Mouse (Mus musculus) CH12.LX (cell line): ENCODE measurements at regions not wholly inside any gene's neighbourhood (a gene's known extent, or its start where the extent isn't known, plus 50 kb on each side); places are given as distances from the start of the nearest gene placed in this dataset.

ENCODE experiments used
- DNase-seq: peaks from one replicate; pipeline ENCODE4 v3.0.0-alpha.2; 2013; ENCODE audit errors: extremely low read depth
- H3K27ac ChIP-seq: 2 replicates; pipeline ENCODE4 v1.5.1; 2012; ENCODE audit warnings: low read depth, mild to moderate bottlenecking, control low read depth, moderate library complexity; ENCODE audit not compliant: insufficient read depth
- H3K27me3 ChIP-seq: replicated peaks from 2 replicates; pipeline ENCODE3; 2012; ENCODE audit warnings: inconsistent platforms
- H3K36me3 ChIP-seq, 2 experiments: replicated peaks in 1 of 2; 2 replicates each; pipeline versions ENCODE3 to v1.6.1; 2012; ENCODE audit warnings: inconsistent platforms in 1 of 2, low read length in 1 of 2, mild to moderate bottlenecking in 1 of 2, mixed read lengths in 1 of 2, moderate library complexity in 1 of 2; ENCODE audit not compliant: control insufficient read depth in 1 of 2, insufficient read depth in 1 of 2
- H3K4me1 ChIP-seq, 2 experiments: 2 replicates each; pipeline ENCODE4 v1.6.1; 2012; ENCODE audit warnings: inconsistent platforms in 1 of 2, moderate library complexity in 1 of 2; ENCODE audit not compliant: insufficient read depth in 2 of 2, control insufficient read depth in 1 of 2
- H3K4me2 ChIP-seq: 2 replicates; pipeline ENCODE4 v1.6.1; 2012; ENCODE audit warnings: low read depth, mild to moderate bottlenecking, control low read depth; ENCODE audit not compliant: poor library complexity, insufficient read depth, severe bottlenecking
- H3K4me3 ChIP-seq, 3 experiments: fragments of 150-350 bp in 1 of 3; sonication (generic) in 1 of 3; replicated peaks in 1 of 3; 2 replicates each; pipeline versions ENCODE3 to v1.5.1; 2011 to 2012; ENCODE audit warnings: low read depth in 2 of 3, low read length in 2 of 3, mild to moderate bottlenecking in 2 of 3, moderate library complexity in 2 of 3, control low read depth in 1 of 3, improper control_type of control experiment in 1 of 3, inconsistent platforms in 1 of 3, mixed read lengths in 1 of 3; ENCODE audit not compliant: poor library complexity in 1 of 3
- H3K79me2 ChIP-seq: replicated peaks from 2 replicates; pipeline ENCODE4 v1.6.1; 2012; ENCODE audit warnings: mild to moderate bottlenecking, moderate library complexity; ENCODE audit not compliant: control insufficient read depth, poor library complexity, insufficient read depth, severe bottlenecking; ENCODE audit errors: extremely low read depth
- H3K9ac ChIP-seq: 2 replicates; pipeline ENCODE4 v1.6.1; 2012; ENCODE audit warnings: low read depth, mild to moderate bottlenecking, control low read depth, moderate library complexity; ENCODE audit not compliant: insufficient read depth
- H3K9me3 ChIP-seq: replicated peaks from 2 replicates; pipeline ENCODE3; 2012; ENCODE audit warnings: low read length, inconsistent platforms, mixed read lengths
- BHLHE40 ChIP-seq: IDR thresholded peaks from 2 replicates; pipeline ENCODE4 v1.6.1; 2011; ENCODE audit warnings: mild to moderate bottlenecking, low read depth, low read length, improper control_type of control experiment
- CHD1 ChIP-seq: IDR thresholded peaks from 2 replicates; pipeline ENCODE4 v1.6.1; 2012; ENCODE audit warnings: low read depth, low read length, improper control_type of control experiment, inconsistent platforms
- CTCF ChIP-seq, 2 experiments: IDR thresholded peaks in 1 of 2; conservative IDR thresholded peaks in 1 of 2; 2 replicates each; pipeline ENCODE4 v1.5.1; 2011 to 2012; ENCODE audit warnings: low read depth in 2 of 2, low read length in 2 of 2, improper control_type of control experiment in 1 of 2, inconsistent platforms in 1 of 2, mild to moderate bottlenecking in 1 of 2, moderate library complexity in 1 of 2
- EP300 ChIP-seq: IDR thresholded peaks from 2 replicates; pipeline ENCODE4 v1.6.1; 2011; ENCODE audit warnings: low read length, improper control_type of control experiment
- ETS1 ChIP-seq: conservative IDR thresholded peaks from 2 replicates; pipeline ENCODE4 v1.6.1; 2012; ENCODE audit warnings: low read depth, mild to moderate bottlenecking, inconsistent platforms, low read length, improper control_type of control experiment, moderate library complexity
- GABPA ChIP-seq: IDR thresholded peaks from 2 replicates; pipeline ENCODE4 v1.6.1; 2012; ENCODE audit warnings: low read depth, low read length, improper control_type of control experiment, inconsistent platforms; ENCODE audit not compliant: insufficient replicate concordance
- HCFC1 ChIP-seq: IDR thresholded peaks from 2 replicates; pipeline ENCODE4 v1.6.1; 2012; ENCODE audit warnings: low read depth, mild to moderate bottlenecking, inconsistent platforms, low read length, improper control_type of control experiment
- IRF4 ChIP-seq: IDR thresholded peaks from 2 replicates; pipeline ENCODE4 v1.6.1; 2014; ENCODE audit warnings: low read depth, mild to moderate bottlenecking, inconsistent platforms, low read length, improper control_type of control experiment
- JUND ChIP-seq: conservative IDR thresholded peaks from 2 replicates; pipeline ENCODE4 v1.6.1; 2011; ENCODE audit warnings: low read depth, low read length, improper control_type of control experiment
- KAT2A ChIP-seq: IDR thresholded peaks from 2 replicates; pipeline ENCODE4 v1.6.1; 2012; ENCODE audit warnings: low read length, improper control_type of control experiment, inconsistent platforms; ENCODE audit not compliant: insufficient replicate concordance
- MAX ChIP-seq: IDR thresholded peaks from 2 replicates; pipeline ENCODE4 v1.6.1; 2011; ENCODE audit warnings: low read length, improper control_type of control experiment
- MAZ ChIP-seq: IDR thresholded peaks from 2 replicates; pipeline ENCODE4 v1.6.1; 2012; ENCODE audit warnings: low read depth, mild to moderate bottlenecking, inconsistent platforms, low read length, improper control_type of control experiment, moderate library complexity
- MEF2A ChIP-seq: IDR thresholded peaks from 2 replicates; pipeline ENCODE4 v1.6.1; 2014; ENCODE audit warnings: low read depth, mild to moderate bottlenecking, inconsistent platforms, low read length, improper control_type of control experiment, borderline replicate concordance
- MXI1 ChIP-seq: IDR thresholded peaks from 2 replicates; pipeline ENCODE4 v1.6.1; 2011; ENCODE audit warnings: mild to moderate bottlenecking, low read depth, low read length, improper control_type of control experiment
- MYC ChIP-seq: IDR thresholded peaks from 2 replicates; pipeline ENCODE4 v1.6.1; 2011; ENCODE audit warnings: low read depth, mild to moderate bottlenecking, improper control_type of control experiment, low read length
- NELFE ChIP-seq: IDR thresholded peaks from 2 replicates; pipeline ENCODE4 v1.6.1; 2011; ENCODE audit warnings: low read depth, low read length, improper control_type of control experiment
- NRF1 ChIP-seq: IDR thresholded peaks from 2 replicates; pipeline ENCODE4 v1.6.1; 2014; ENCODE audit warnings: low read depth, mild to moderate bottlenecking, inconsistent platforms, low read length, improper control_type of control experiment, moderate library complexity
- PAX5 ChIP-seq: IDR thresholded peaks from 2 replicates; pipeline ENCODE4 v1.6.1; 2012; ENCODE audit warnings: low read length, inconsistent platforms, mixed read lengths
- POLR2A ChIP-seq: IDR thresholded peaks from 2 replicates; pipeline ENCODE4 v1.6.1; 2011; ENCODE audit warnings: low read depth, mild to moderate bottlenecking, improper control_type of control experiment, low read length
- RAD21 ChIP-seq: IDR thresholded peaks from 2 replicates; pipeline ENCODE4 v1.6.1; 2011; ENCODE audit warnings: low read depth, mild to moderate bottlenecking, low read length, improper control_type of control experiment, moderate library complexity
- RCOR1 ChIP-seq: conservative IDR thresholded peaks from 2 replicates; pipeline ENCODE4 v1.6.1; 2012; ENCODE audit warnings: low read depth, mild to moderate bottlenecking, inconsistent platforms, low read length, improper control_type of control experiment
- SIN3A ChIP-seq: IDR thresholded peaks from 2 replicates; pipeline ENCODE4 v1.6.1; 2012; ENCODE audit warnings: low read length, improper control_type of control experiment, inconsistent platforms
- SMC3 ChIP-seq: IDR thresholded peaks from 2 replicates; pipeline ENCODE4 v1.6.1; 2011; ENCODE audit warnings: low read depth, low read length, improper control_type of control experiment
- TBP ChIP-seq: conservative IDR thresholded peaks from 2 replicates; pipeline ENCODE4 v1.6.1; 2011; ENCODE audit warnings: low read depth, low read length, improper control_type of control experiment
- UBTF ChIP-seq: IDR thresholded peaks from 2 replicates; pipeline ENCODE4 v1.6.1; 2012; ENCODE audit warnings: low read depth, mild to moderate bottlenecking, inconsistent platforms, low read length, improper control_type of control experiment, moderate library complexity
- USF1 ChIP-seq: IDR thresholded peaks from 2 replicates; pipeline ENCODE4 v1.6.1; 2014; ENCODE audit warnings: low read depth, mild to moderate bottlenecking, inconsistent platforms, low read length, improper control_type of control experiment
- USF2 ChIP-seq: conservative IDR thresholded peaks from 2 replicates; pipeline ENCODE4 v1.6.1; 2011; ENCODE audit warnings: low read depth, low read length, improper control_type of control experiment
- ZC3H11A ChIP-seq: IDR thresholded peaks from 2 replicates; pipeline ENCODE4 v1.6.1; 2012; ENCODE audit warnings: low read depth, mild to moderate bottlenecking, inconsistent platforms, low read length, improper control_type of control experiment
- ZKSCAN1 ChIP-seq: IDR thresholded peaks from 2 replicates; pipeline ENCODE4 v1.6.1; 2012; ENCODE audit warnings: low read depth, inconsistent platforms, low read length, improper control_type of control experiment, borderline replicate concordance
- ZMIZ1 ChIP-seq: IDR thresholded peaks from 2 replicates; pipeline ENCODE4 v1.6.1; 2012; ENCODE audit warnings: low read depth, mild to moderate bottlenecking, inconsistent platforms, low read length, improper control_type of control experiment
- dilution Hi-C: fragments of 300-500 bp; cut with MboI; formaldehyde crosslinking; loops from 2 replicates; pipeline ENCODE4 v1.14.3; 2020; ENCODE audit warnings: low sequenced_read_pairs; ENCODE audit not compliant: extremely low pct_unique_long_range_greater_than_20kb, extremely low pct_ligation_motif_present
- in situ Hi-C: fragments of 300-500 bp; cut with MboI; formaldehyde crosslinking; loops from 3 replicates; pipeline ENCODE4 v1.14.3; 2019; ENCODE audit warnings: low sequenced_read_pairs, low pct_ligation_motif_present, low pct_unique_long_range_greater_than_20kb, mixed read lengths

DNA sequence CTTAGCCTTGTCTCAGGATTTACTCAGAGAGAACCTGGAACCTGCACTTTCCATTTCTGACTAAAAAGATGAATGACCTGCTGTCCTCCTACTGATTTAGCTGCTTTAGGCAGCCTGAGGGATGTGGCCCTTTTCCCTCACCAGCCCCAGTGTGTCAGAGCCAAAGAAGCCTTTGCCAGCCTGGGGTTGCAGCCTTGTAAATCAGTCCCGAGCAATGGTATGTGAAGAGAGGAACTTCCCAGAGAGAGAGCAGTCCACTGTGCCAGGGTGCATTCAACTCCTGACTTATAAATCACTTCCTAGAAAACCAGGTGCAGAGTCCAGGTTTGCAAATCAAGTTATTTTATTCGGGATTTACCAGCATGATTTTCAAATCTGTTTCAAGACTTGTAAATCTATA, 239.5 kb upstream of the Map3k7 start:
- no peak for TF ChIP-seq POLR2A
- no peak for TF ChIP-seq USF2
- no peak for TF ChIP-seq SMC3
- no peak for TF ChIP-seq UBTF
- TF ChIP-seq NELFE = no peak
- no peak for TF ChIP-seq RCOR1
- no peak for TF ChIP-seq ZKSCAN1
- TF ChIP-seq HCFC1 = no peak
- TF ChIP-seq JUND = no peak
- TF ChIP-seq GABPA = no peak
- TF ChIP-seq ZMIZ1 = no peak
- no peak for TF ChIP-seq IRF4
- TF ChIP-seq SIN3A = no peak
- no peak for TF ChIP-seq MYC
- no peak for TF ChIP-seq EP300
- H3K4me1 ChIP-seq = peaks cover 0 to 16% of the 10 kb centered on the region in 2 experiments; a peak in 2 of 4 replicates
- H3K4me2 ChIP-seq = no peak overlapping the region
- H3K36me3 ChIP-seq = no peaks in the 10 kb centered on the region
- in situ Hi-C loops (no loop called here), dilution Hi-C loops (no loop called here)
- H3K79me2 ChIP-seq = no peaks in the 10 kb centered on the region
- no peak overlapping the region for H3K27ac ChIP-seq
- no peaks in the 10 kb centered on the region for H3K27me3 ChIP-seq
- H3K9me3 ChIP-seq = no peaks in the 10 kb centered on the region
- no peak overlapping the region for H3K4me3 ChIP-seq
- H3K9ac ChIP-seq = no peak overlapping the region
- no peak for DNase-seq

DNA sequence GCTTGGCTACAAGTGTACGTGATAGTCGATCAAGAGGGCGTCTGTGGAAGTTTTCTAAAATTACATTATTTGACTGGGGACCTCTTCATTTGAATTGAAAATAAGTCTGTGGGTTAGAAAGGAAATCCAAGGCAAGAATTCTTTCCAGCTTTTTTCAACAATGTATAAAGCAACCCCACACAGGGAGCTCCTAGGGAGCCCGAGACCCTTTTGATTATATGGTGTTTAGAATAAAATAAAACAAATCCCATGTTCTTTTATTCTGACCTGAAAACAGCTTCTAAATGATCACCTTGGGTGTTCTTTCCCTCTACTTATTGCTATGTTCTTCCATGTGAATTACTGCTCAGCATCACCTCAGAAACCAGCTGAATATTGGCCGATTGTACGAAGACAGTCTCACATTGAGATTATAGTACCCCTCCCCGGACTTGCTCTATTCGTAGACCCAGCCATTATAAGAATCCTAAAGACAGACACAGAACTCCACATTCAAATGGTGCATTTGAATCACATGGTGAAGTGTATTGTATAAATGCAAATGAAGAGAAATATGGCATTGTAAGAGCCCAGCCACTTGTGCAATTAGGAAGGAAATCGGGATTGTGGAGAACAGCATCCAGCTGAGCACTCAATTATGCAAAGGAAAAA, 236.3 kb upstream of the Map3k7 start:
- no peaks in the 10 kb centered on the region for H3K27me3 ChIP-seq
- peaks cover 0 to 16% of the 10 kb centered on the region in 2 experiments; a peak in 2 of 4 replicates for H3K4me1 ChIP-seq
- no peaks in the 10 kb centered on the region for H3K36me3 ChIP-seq
- no peaks in the 10 kb centered on the region for H3K9me3 ChIP-seq
- TF ChIP-seq TBP = no peak
- TF ChIP-seq BHLHE40 = no peak
- TF ChIP-seq HCFC1 = no peak
- TF ChIP-seq UBTF = no peak
- TF ChIP-seq ETS1 = no peak
- TF ChIP-seq MAZ = no peak
- no peak for TF ChIP-seq CTCF (conservative IDR thresholded peaks at IDR 0.05 in 1 of 2, IDR thresholded peaks at IDR 0.05 in 1 of 2; ENCODE audit: low read depth in 2 of 2, low read length in 2 of 2)
- TF ChIP-seq MXI1 = no peak
- TF ChIP-seq NRF1 = no peak
- TF ChIP-seq MAX = no peak
- TF ChIP-seq SIN3A = no peak
- TF ChIP-seq MEF2A = no peak
- no peak for TF ChIP-seq MYC
- no peak for TF ChIP-seq CHD1
- TF ChIP-seq ZMIZ1 = no peak
- TF ChIP-seq ZC3H11A = no peak
- TF ChIP-seq PAX5 = no peak
- no peak for TF ChIP-seq RAD21
- no peak for TF ChIP-seq KAT2A
- TF ChIP-seq USF1 = no peak
- TF ChIP-seq, all 38 proteins: peak for 0
- Histone ChIP-seq H3K4me3 (no peak overlapping the region), H3K4me2 (no peak overlapping the region), H3K27ac (no peak overlapping the region), H3K79me2 (no peaks in the 10 kb centered on the region), H3K9ac (no peak overlapping the region)
- dilution Hi-C loops = no loop called here
- DNase-seq = no peak
- in situ Hi-C loops = no loop called here
